Mouse (Mus musculus): ENCODE results near the gene Gm6592. TPM values are rescaled to one million over a fixed set of nuclear protein-coding genes. Genes with fewer than 3 reads are reported as not detected.

The Gm6592 gene
- not detected for polyA plus RNA-seq (2017; shearing (Covaris generic))

GRCm38 (mm10) chrX:8843694-8844093, at the start of gene Gm6592:
Gm6592 (plus strand) TSS chrX:8843994.

DNA sequence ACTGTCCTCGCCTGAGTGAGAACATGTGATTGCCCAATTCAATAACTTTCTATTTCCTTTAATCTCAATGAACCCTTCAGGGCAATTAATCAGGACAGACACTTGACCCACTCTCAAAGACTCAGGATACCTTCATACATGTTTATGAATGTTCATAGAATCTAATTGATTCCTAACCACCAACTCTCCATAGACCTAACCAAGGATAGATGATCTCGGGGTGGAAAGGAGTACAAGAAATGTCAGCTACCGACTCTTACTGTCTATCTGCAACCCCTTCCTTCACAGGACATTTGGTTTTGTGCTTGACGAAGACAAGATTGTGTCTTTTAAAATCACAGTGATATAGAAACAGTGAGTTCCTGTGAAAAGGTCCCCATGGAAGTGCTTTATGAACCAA, 40.4 kb upstream of the Gm6592 start, which contains the start of gene Ssxb5:
Ssxb5 (plus strand) TSS at position 301 of the 400 bp plus-strand sequence.

GRCm38 (mm10) chrX:8873953-8874352, 30.2 kb downstream of the Gm6592 start, which contains the start of gene Gm5751:
Gm5751 (plus strand) TSS chrX:8874253.

GRCm38 (mm10) chrX:8892343-8893155, 48.8 kb downstream of the Gm6592 start, which contains the start of gene B630019K06Rik:
B630019K06Rik (plus strand) TSS chrX:8892382.

Other genes starting within 250 kb of the Gm6592 start
- gene Ssxb8, start 153.2 kb upstream of the Gm6592 start, polyA plus RNA-seq (2017; shearing (Covaris generic)), result 0.71 TPM
- gene Ssx9, start 95.6 kb upstream of the Gm6592 start, polyA plus RNA-seq (2017; shearing (Covaris generic)), result not detected
- gene Ssxb5, start 40.3 kb upstream of the Gm6592 start, polyA plus RNA-seq (2017; shearing (Covaris generic)), result not detected
- not detected for gene Gm5751, start 30.3 kb downstream of the Gm6592 start, polyA plus RNA-seq (2017; shearing (Covaris generic))
- 3.2 TPM for gene B630019K06Rik, start 48.4 kb downstream of the Gm6592 start, polyA plus RNA-seq (2017; shearing (Covaris generic))
- not detected for gene Fthl17b, start 119.0 kb downstream of the Gm6592 start, polyA plus RNA-seq (2017; shearing (Covaris generic))
- gene Fthl17c, start 132.6 kb downstream of the Gm6592 start, polyA plus RNA-seq (2017; shearing (Covaris generic)), result not detected
- gene Fthl17d, start 142.8 kb downstream of the Gm6592 start, polyA plus RNA-seq (2017; shearing (Covaris generic)), result not detected
- not detected for gene Fthl17e, start 189.5 kb downstream of the Gm6592 start, polyA plus RNA-seq (2017; shearing (Covaris generic))
- gene Fthl17f, start 219.0 kb downstream of the Gm6592 start, polyA plus RNA-seq (2017; shearing (Covaris generic)), result not detected

All from naive thymus-derived CD4-positive, alpha-beta T cell, adult 5 months (primary cell).